ENCODE assay signal across 9 mouse cellular contexts in genomic region chr13:42915851-42916193, GRCm38 (mm10).
DNase-seq lines count a peak whose midpoint lies in the region; ATAC-seq lines count a peak whose summit lies in the region.
"Had no signal": no experiment of that assay in that cellular context is flagged by ENCODE, and none has a peak within 500 bp of the region (broad histone marks: within the 10 kb centered on the region; RNA-seq: fewer than 3 reads in every experiment).

No protein-coding gene starts in this region.

- no peak for DNase-seq in kidney, postnatal 36 days
- DNase-seq in embryonic facial prominence, embryonic 10.5 days (ENCODE audit: low spot score) = no peak
- DNase-seq in urinary bladder, postnatal 10 days (ENCODE audit: low spot score) = no peak
- DNase-seq in adrenal gland, postnatal 14 days = no peak
- DNase-seq in spleen, postnatal 36 days (ENCODE audit: low spot score in 2 of 2) = no peak

- no peaks in the 10 kb centered on the region for H3K9me3 ChIP-seq in kidney, embryonic 14.5 days (ENCODE audit: control insufficient read depth, low read length)
- no peaks in the 10 kb centered on the region for H3K9me3 ChIP-seq in embryonic facial prominence, embryonic 10.5 days
- no peaks in the 10 kb centered on the region for H3K9me3 ChIP-seq in hindbrain, embryonic 13.5 days
- H3K9me3 ChIP-seq in midbrain, embryonic 13.5 days = no peaks in the 10 kb centered on the region

- peak overlapping the region; percentile 100 for H3K4me2 ChIP-seq in kidney, embryonic 14.5 days (replicated peaks; ENCODE audit: low read depth, low read length)
- H3K4me2 ChIP-seq in hindbrain, embryonic 13.5 days = peak overlapping the region; percentile 95
- H3K4me2 ChIP-seq in midbrain, embryonic 13.5 days (replicated peaks) = peak overlapping the region; percentile 99

- peak overlapping the region; percentile 69 for H3K4me3 ChIP-seq in kidney, embryonic 14.5 days (ENCODE audit: low read length)
- H3K4me3 ChIP-seq in embryonic facial prominence, embryonic 10.5 days = peak overlapping the region; percentile 77
- peak overlapping the region; percentile 62 for H3K4me3 ChIP-seq in hindbrain, embryonic 13.5 days
- peak overlapping the region; percentile 66 for H3K4me3 ChIP-seq in midbrain, embryonic 13.5 days (replicated peaks)

- H3K9ac ChIP-seq in kidney, embryonic 14.5 days (ENCODE audit: low read depth, low read length) = peak overlapping the region; percentile 68; the same call in 1 of the 2 replicates
- peak overlapping the region; percentile 83 for H3K9ac ChIP-seq in hindbrain, embryonic 13.5 days
- peak overlapping the region; percentile 77 for H3K9ac ChIP-seq in midbrain, embryonic 13.5 days (replicated peaks)

- no peaks in the 10 kb centered on the region for H3K27me3 ChIP-seq in kidney, embryonic 14.5 days (ENCODE audit: control insufficient read depth, insufficient read depth, low read length)
- H3K27me3 ChIP-seq in embryonic facial prominence, embryonic 10.5 days (replicated peaks; ENCODE audit: low read depth, poor library complexity, severe bottlenecking) = peaks cover 44% of the 10 kb centered on the region
- peaks cover 17% of the 10 kb centered on the region for H3K27me3 ChIP-seq in hindbrain, embryonic 13.5 days
- H3K27me3 ChIP-seq in midbrain, embryonic 13.5 days = peaks cover 19% of the 10 kb centered on the region

- 21% methylated on average over 6 of the region's 6 CpGs for WGBS in kidney, embryonic 14.5 days
- WGBS in embryonic facial prominence, embryonic 10.5 days = 8% methylated on average over 6 of the region's 6 CpGs
- WGBS in hindbrain, embryonic 13.5 days = 16% methylated on average over 6 of the region's 6 CpGs
- 11% methylated on average over 6 of the region's 6 CpGs for WGBS in midbrain, embryonic 13.5 days

- H3K36me3 ChIP-seq in kidney, embryonic 14.5 days (ENCODE audit: control insufficient read depth, insufficient read depth, low read length) = no peaks in the 10 kb centered on the region
- H3K36me3 ChIP-seq in embryonic facial prominence, embryonic 10.5 days (replicated peaks) = no peaks in the 10 kb centered on the region
- H3K36me3 ChIP-seq in hindbrain, embryonic 13.5 days = no peaks in the 10 kb centered on the region
- no peaks in the 10 kb centered on the region for H3K36me3 ChIP-seq in midbrain, embryonic 13.5 days
- H3K36me3 ChIP-seq: G1E had no signal

- no peak overlapping the region for H3K27ac ChIP-seq in kidney, embryonic 14.5 days (ENCODE audit: low read depth, low read length)
- H3K27ac ChIP-seq in embryonic facial prominence, embryonic 10.5 days (replicated peaks) = no peak overlapping the region
- H3K27ac ChIP-seq in hindbrain, embryonic 13.5 days = no peak overlapping the region
- H3K27ac ChIP-seq in midbrain, embryonic 13.5 days = no peak overlapping the region

- ATAC-seq in kidney, embryonic 14.5 days (ENCODE audit: low FRiP score, low TSS enrichment) = no peak
- no peak for ATAC-seq in hindbrain, embryonic 13.5 days (ENCODE audit: low FRiP score)
- no peak for ATAC-seq in midbrain, embryonic 13.5 days

- H3K4me1 ChIP-seq in kidney, embryonic 14.5 days (ENCODE audit: control insufficient read depth, insufficient read depth, low read length) = peaks cover 7% of the 10 kb centered on the region
- peaks cover 23% of the 10 kb centered on the region for H3K4me1 ChIP-seq in embryonic facial prominence, embryonic 10.5 days
- H3K4me1 ChIP-seq in hindbrain, embryonic 13.5 days (replicated peaks) = peaks cover 24% of the 10 kb centered on the region
- peaks cover 22% of the 10 kb centered on the region for H3K4me1 ChIP-seq in midbrain, embryonic 13.5 days (replicated peaks)
